Mouse (Mus musculus): Measurements from ENCODE around the gene Tcf21. TPM values are rescaled to one million over a fixed set of nuclear protein-coding genes. Genes with fewer than 3 reads are reported as not detected.

Gene Tcf21
- polyA plus RNA-seq, 1 experiment from 2014 or later = 296 TPM

GRCm38 (mm10) chr10:22822896-22823295, 2.9 kb upstream of the Tcf21 start:
- H3K27ac ChIP-seq = peak overlapping the region; percentile 81
- peaks cover 24% of the 10 kb centered on the region; the same call in 1 of the 2 replicates for H3K4me1 ChIP-seq
- WGBS = 15% methylated on average over 6 of the region's 6 CpGs
- H3K9me3 ChIP-seq = no peaks in the 10 kb centered on the region
- peaks cover 18% of the 10 kb centered on the region; the same call in 1 of the 2 replicates for H3K27me3 ChIP-seq
- no peak overlapping the region for H3K9ac ChIP-seq
- H3K36me3 ChIP-seq = no peaks in the 10 kb centered on the region
- H3K4me2 ChIP-seq = peak overlapping the region; percentile 32
- ATAC-seq (ENCODE audit: borderline replicate concordance, extremely low read depth, low FRiP score, low TSS enrichment) = no peak
- H3K4me3 ChIP-seq = no peak overlapping the region

- 12% methylated on average over 5 of the region's 5 CpGs for WGBS
- no peak overlapping the region for H3K9ac ChIP-seq
- H3K27ac ChIP-seq = peak overlapping the region; percentile 81
- no peak overlapping the region for H3K4me3 ChIP-seq
- ATAC-seq (ENCODE audit: borderline replicate concordance, extremely low read depth, low FRiP score, low TSS enrichment) = no peak
- no peaks in the 10 kb centered on the region for H3K9me3 ChIP-seq
- H3K4me2 ChIP-seq = peak overlapping the region; percentile 32
- H3K4me1 ChIP-seq = peaks cover 24% of the 10 kb centered on the region; the same call in 1 of the 2 replicates
- peaks cover 21% of the 10 kb centered on the region for H3K27me3 ChIP-seq
- no peaks in the 10 kb centered on the region for H3K36me3 ChIP-seq
Measured at GRCm38 (mm10) chr10:22822486-22822885, 2.5 kb upstream of the Tcf21 start.

DNA sequence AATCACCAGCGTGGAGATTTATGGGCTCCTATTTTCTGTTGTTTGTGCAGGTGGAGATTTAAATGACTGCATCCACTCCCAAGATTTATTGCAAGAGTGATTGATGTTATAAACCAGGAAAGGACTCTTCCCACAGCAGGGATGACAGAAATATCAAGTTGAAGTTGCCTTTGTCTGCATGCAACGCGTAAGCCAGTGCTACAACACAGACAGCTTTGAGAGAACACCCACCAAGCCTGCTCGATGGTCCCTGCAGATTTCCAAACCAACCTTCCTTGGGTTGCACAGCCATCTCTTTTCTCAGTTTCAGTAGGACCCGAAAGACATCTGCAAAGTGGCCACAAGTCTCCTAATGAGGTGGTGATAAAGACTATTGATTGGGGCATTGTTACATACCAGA, 1.7 kb upstream of the Tcf21 start:
- peaks cover 22% of the 10 kb centered on the region for H3K27me3 ChIP-seq
- peak overlapping the region; percentile 32 for H3K4me2 ChIP-seq
- peaks cover 24% of the 10 kb centered on the region; the same call in 1 of the 2 replicates for H3K4me1 ChIP-seq
- no peaks in the 10 kb centered on the region for H3K36me3 ChIP-seq
- no peak for ATAC-seq (ENCODE audit: borderline replicate concordance, extremely low read depth, low FRiP score, low TSS enrichment)
- H3K4me3 ChIP-seq = no peak overlapping the region
- no peaks in the 10 kb centered on the region for H3K9me3 ChIP-seq
- no peak overlapping the region for H3K9ac ChIP-seq
- peak overlapping the region; percentile 81 for H3K27ac ChIP-seq
- 15% methylated on average over 5 of the region's 5 CpGs for WGBS

DNA sequence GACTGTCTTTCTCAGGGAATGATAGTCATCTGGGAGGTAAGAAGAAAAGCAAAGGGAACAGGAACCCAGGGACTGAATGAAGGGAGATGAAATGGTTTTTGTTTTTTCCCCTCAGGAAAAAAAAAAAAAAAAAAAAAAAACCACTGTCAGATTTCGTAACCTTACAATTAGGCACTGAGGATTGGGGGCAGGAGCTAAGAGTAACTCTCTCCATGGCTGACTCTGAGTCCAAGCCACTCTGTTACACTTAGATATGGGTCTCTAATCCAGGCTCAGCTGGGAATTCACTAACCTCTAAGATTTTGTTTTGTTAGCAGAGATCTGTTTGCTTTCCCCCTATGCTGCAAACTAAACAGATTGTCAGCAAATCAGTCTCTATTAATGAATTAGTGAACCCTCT, 1.3 kb upstream of the Tcf21 start:
- H3K36me3 ChIP-seq = no peaks in the 10 kb centered on the region
- H3K27me3 ChIP-seq = peaks cover 26% of the 10 kb centered on the region
- peaks cover 24% of the 10 kb centered on the region for H3K4me1 ChIP-seq
- H3K4me2 ChIP-seq = peak overlapping the region; percentile 51
- H3K27ac ChIP-seq = peak overlapping the region; percentile 81
- H3K9me3 ChIP-seq = no peaks in the 10 kb centered on the region
- 41% methylated on average over 1 of the region's 1 CpGs for WGBS
- no peak for ATAC-seq (ENCODE audit: borderline replicate concordance, extremely low read depth, low FRiP score, low TSS enrichment)
- no peak overlapping the region for H3K9ac ChIP-seq
- H3K4me3 ChIP-seq = no peak overlapping the region

DNA sequence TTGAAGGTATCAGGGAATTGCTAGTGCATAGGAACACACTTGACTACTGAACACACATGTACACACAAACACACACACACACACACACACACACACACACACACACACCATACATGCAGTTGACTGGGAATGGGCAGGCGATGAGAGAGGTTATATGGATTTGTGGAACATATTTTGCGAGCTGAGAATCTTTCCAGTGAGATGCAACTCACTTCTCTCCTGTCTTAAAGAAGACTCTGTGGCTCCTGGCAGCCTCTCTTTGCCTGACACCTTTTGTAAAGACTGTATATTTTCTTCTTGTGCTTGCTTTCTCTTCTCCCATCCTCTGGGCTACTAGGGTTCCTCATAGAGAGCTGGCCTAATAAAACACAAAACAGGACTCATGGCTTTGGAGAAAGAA, 867 bp upstream of the Tcf21 start:
- Histone ChIP-seq H3K27ac (peak overlapping the region; percentile 81), H3K9ac (no peak overlapping the region)
- WGBS = 38% methylated on average over 2 of the region's 2 CpGs

DNA sequence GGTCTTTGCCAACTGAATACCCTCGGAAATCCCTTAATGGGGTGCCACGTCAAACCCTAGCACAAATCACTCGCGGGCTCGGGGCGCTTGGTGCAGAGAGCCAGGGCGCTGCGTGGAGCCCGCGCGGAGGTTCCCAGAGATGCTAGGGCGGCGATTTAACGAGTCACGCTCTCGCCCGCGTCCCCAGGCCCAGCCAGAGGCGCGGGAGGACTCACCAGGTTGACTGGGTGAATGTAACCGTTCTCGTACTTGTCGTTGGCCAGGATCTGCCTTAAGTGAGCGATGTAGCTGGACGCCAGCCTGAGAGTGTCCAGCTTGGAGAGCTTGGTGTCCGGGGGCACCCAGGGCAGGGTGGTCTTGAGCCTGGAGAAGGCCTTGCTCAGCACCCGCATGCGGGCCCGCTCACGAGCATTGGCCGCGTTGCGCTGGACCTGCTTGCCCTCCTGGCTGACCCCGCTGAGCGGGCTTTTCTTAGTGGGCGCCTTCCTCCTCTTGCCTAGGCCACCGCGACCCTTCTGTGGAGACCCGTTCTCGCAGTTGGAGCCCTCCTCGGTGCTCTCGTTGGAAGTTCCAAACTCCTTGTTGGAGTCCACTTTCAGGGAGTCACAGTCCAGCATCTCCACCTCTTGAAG, 619 bp downstream of the Tcf21 start:
- Histone ChIP-seq H3K4me1 (peaks cover 29% of the 10 kb centered on the region), H3K36me3 (no peaks in the 10 kb centered on the region), H3K27me3 (peaks cover 41% of the 10 kb centered on the region), H3K4me2 (peak overlapping the region; percentile 51), H3K9ac (peak overlapping the region; percentile 76), H3K27ac (peak overlapping the region; percentile 91), H3K9me3 (no peaks in the 10 kb centered on the region), H3K4me3 (peak overlapping the region; percentile 60)
- ATAC-seq (ENCODE audit: borderline replicate concordance, extremely low read depth, low FRiP score, low TSS enrichment) = peak; percentile 4; the same call in 1 of the 2 replicates
- WGBS = 2% methylated on average over 42 of the region's 42 CpGs

More for the DNA sequence above, 867 bp upstream of the Tcf21 start:
- ATAC-seq (ENCODE audit: borderline replicate concordance, extremely low read depth, low FRiP score, low TSS enrichment) = no peak
- Histone ChIP-seq H3K9me3 (no peaks in the 10 kb centered on the region), H3K4me3 (no peak overlapping the region), H3K27me3 (peaks cover 30% of the 10 kb centered on the region), H3K36me3 (no peaks in the 10 kb centered on the region), H3K4me1 (peaks cover 29% of the 10 kb centered on the region), H3K4me2 (peak overlapping the region; percentile 51)

DNA sequence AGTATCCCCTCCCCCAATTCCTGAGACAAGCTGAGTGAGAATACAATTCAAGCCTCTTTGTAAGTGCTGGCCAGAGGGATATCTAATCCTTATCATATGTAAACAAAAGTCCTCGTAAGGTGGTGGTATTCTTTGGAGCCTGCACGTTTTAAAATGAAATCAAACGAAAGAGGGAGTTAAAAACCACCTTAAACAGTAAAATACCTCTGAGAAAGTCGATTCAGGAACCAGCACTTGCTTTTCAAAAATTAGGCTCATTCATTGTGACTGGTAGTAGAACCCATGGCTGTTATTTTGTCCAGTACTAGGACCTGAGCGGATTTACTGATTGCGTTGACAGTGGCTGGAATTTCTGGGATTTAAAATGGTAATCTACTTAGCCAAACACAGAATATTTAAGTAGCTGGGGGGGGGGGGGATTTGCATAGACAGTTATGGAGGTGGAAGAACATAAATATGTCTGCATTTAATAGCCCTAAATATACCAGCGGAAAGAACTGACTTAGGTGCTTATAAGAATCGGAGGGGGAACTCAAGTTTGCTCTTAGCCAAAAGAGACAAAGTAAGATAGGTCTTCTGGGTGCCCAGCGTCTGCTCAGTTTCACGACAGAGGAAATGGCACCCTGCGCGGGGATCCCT, 1.3 kb downstream of the Tcf21 start:
- H3K36me3 ChIP-seq = no peaks in the 10 kb centered on the region
- WGBS = 2% methylated on average over 12 of the region's 12 CpGs

GRCm38 (mm10) chr10:22817976-22818375, 2.0 kb downstream of the Tcf21 start:
- Histone ChIP-seq H3K4me2 (peak overlapping the region; percentile 42), H3K27ac (peak overlapping the region; percentile 87), H3K27me3 (peaks cover 45% of the 10 kb centered on the region), H3K36me3 (no peaks in the 10 kb centered on the region), H3K4me1 (peaks cover 31% of the 10 kb centered on the region), H3K4me3 (peak overlapping the region; percentile 60), H3K9ac (peak overlapping the region; percentile 59), H3K9me3 (no peaks in the 10 kb centered on the region)
- WGBS = 9% methylated on average over 4 of the region's 4 CpGs
- no peak for ATAC-seq (ENCODE audit: borderline replicate concordance, extremely low read depth, low FRiP score, low TSS enrichment)

More for the DNA sequence above, 1.3 kb downstream of the Tcf21 start:
- no peak for ATAC-seq (ENCODE audit: borderline replicate concordance, extremely low read depth, low FRiP score, low TSS enrichment)
- Histone ChIP-seq H3K27ac (peak overlapping the region; percentile 91), H3K9me3 (no peaks in the 10 kb centered on the region), H3K4me3 (peak overlapping the region; percentile 60), H3K27me3 (peaks cover 44% of the 10 kb centered on the region), H3K4me1 (peaks cover 31% of the 10 kb centered on the region), H3K4me2 (peak overlapping the region; percentile 51), H3K9ac (peak overlapping the region; percentile 76)

DNA sequence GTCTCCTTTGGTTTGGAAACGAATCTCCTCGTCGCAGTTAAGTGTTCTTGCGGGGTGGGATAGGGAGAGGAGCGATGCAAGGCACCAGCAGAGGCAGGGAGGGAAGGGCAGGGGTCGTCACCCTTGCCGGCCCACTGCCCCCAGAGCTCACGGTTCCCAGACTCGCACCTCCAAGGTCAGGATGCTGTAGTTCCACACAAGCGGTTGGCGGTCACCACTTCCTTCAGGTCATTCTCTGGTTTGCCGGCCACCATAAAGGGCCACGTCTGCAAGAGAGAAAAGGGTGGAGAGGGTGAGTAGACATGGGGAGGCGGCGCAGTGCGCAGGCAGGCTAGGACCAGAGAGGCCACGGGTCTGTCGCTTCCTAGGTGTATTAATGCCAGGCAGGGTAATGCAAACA, 2.4 kb downstream of the Tcf21 start:
- peak overlapping the region; percentile 60 for H3K4me3 ChIP-seq
- ATAC-seq (ENCODE audit: borderline replicate concordance, extremely low read depth, low FRiP score, low TSS enrichment) = no peak
- peak overlapping the region; percentile 87 for H3K27ac ChIP-seq
- no peaks in the 10 kb centered on the region for H3K9me3 ChIP-seq
- H3K4me1 ChIP-seq = peaks cover 27% of the 10 kb centered on the region
- H3K4me2 ChIP-seq = peak overlapping the region; percentile 42
- WGBS = 5% methylated on average over 18 of the region's 18 CpGs
- no peaks in the 10 kb centered on the region for H3K36me3 ChIP-seq
- H3K27me3 ChIP-seq = peaks cover 43% of the 10 kb centered on the region
- H3K9ac ChIP-seq = peak overlapping the region; percentile 59

- H3K4me2 ChIP-seq = peak overlapping the region; percentile 56
- H3K27me3 ChIP-seq = peaks cover 55% of the 10 kb centered on the region
- H3K4me3 ChIP-seq = peak overlapping the region; percentile 40
- H3K4me1 ChIP-seq = peaks cover 19% of the 10 kb centered on the region
- peak overlapping the region; percentile 85 for H3K27ac ChIP-seq
- no peak for ATAC-seq (ENCODE audit: borderline replicate concordance, extremely low read depth, low FRiP score, low TSS enrichment)
- H3K36me3 ChIP-seq = no peaks in the 10 kb centered on the region
- under 1% methylated on average over 28 of the region's 28 CpGs for WGBS
- peak overlapping the region; percentile 50 for H3K9ac ChIP-seq
- no peaks in the 10 kb centered on the region for H3K9me3 ChIP-seq
Measured at GRCm38 (mm10) chr10:22816237-22816762, 3.7 kb downstream of the Tcf21 start.

- Histone ChIP-seq H3K9me3 (no peaks in the 10 kb centered on the region), H3K4me2 (peak overlapping the region; percentile 56), H3K4me3 (peak overlapping the region; percentile 40), H3K27ac (peak overlapping the region; percentile 85), H3K27me3 (peaks cover 58% of the 10 kb centered on the region), H3K36me3 (no peaks in the 10 kb centered on the region), H3K4me1 (peaks cover 16% of the 10 kb centered on the region), H3K9ac (peak overlapping the region; percentile 50)
- WGBS = 6% methylated on average over 19 of the region's 19 CpGs
- ATAC-seq (ENCODE audit: borderline replicate concordance, extremely low read depth, low FRiP score, low TSS enrichment) = no peak
Measured at GRCm38 (mm10) chr10:22815461-22816236, 4.3 kb downstream of the Tcf21 start.
